Mouse (Mus musculus) heart, adult 8-10 months (tissue): ENCODE data around the gene Gps2. TPM values are rescaled to one million over a fixed set of nuclear protein-coding genes. Genes with fewer than 3 reads are reported as not detected.

Experiments used
- DNase-seq: peaks from one replicate; pipeline ENCODE4 v3.0.0; 2022; ENCODE audit warnings: low spot score
- microRNA-seq: library from miRNA; unstranded; fragments of <30 nt; microRNA quantifications from one replicate; pipeline ENCODE4 v1.2.0, GENCODE M21; 2022
- total RNA-seq, 4 experiments: library from RNA; stranded (reverse); gene quantifications; 2 replicates each; pipeline ENCODE4 v1.2.4; 2022

Gps2 gene
- total RNA-seq, 4 experiments from 2014 or later, result 23.2 to 32.1 (median 27.7) TPM

GRCm38 (mm10) chr11:69964650-69965270, 51.1 kb downstream of the Gps2 start, which contains the start of gene Cldn7:
Cldn7 (plus strand) TSS chr11:69964779.
- DNase-seq, result no peak

- no peak for DNase-seq
These were observed 51.8 kb downstream of the Gps2 start for GRCm38 (mm10) chr11:69965271-69966005.

Small RNA genes lying within 50 kb of the gene (microRNA-seq; reads per million reads assigned to microRNA genes)
- not detected for gene Mir6924

Other genes starting within 250 kb of the Gps2 start
- 1 to 10 TPM; 4.5 to 7.0 (median 6.3) TPM for gene Cd68, start 247.7 kb upstream of the Gps2 start, total RNA-seq
- 100 to 1,000 TPM; 162 to 194 (median 186) TPM for gene Eif4a1, start 241.5 kb upstream of the Gps2 start, total RNA-seq
- gene Senp3, start 231.8 kb upstream of the Gps2 start, total RNA-seq, result 10 to 100 TPM; 27.2 to 40.0 (median 28.7) TPM
- gene Tnfsf13, start 228.1 kb upstream of the Gps2 start, total RNA-seq, result 1 to 10 TPM; 2.6 to 4.3 (median 2.9) TPM
- gene Tnfsf12, start 218.0 kb upstream of the Gps2 start, total RNA-seq, result 10 to 100 TPM; 14.9 to 19.6 (median 17.5) TPM
- gene Tnfsfm13, start 217.8 kb upstream of the Gps2 start, total RNA-seq, result 1 to 10 TPM; 1.4 to 4.2 (median 3.1) TPM
- 10 to 100 TPM; 28.5 to 35.7 (median 32.9) TPM for gene Polr2a, start 155.3 kb upstream of the Gps2 start, total RNA-seq
- not detected for gene Slc35g3, start 151.9 kb upstream of the Gps2 start, total RNA-seq
- 10 to 100 TPM; 43.7 to 52.4 (median 49.3) TPM for gene Zbtb4, start 148.0 kb upstream of the Gps2 start, total RNA-seq
- 1 to 10 TPM; 2.2 to 4.3 (median 3.8) TPM for gene Chrnb1, start 117.9 kb upstream of the Gps2 start, total RNA-seq
- gene Fgf11, start 112.0 kb upstream of the Gps2 start, total RNA-seq, result 1 to 10 TPM; 2.1 to 3.3 (median 2.6) TPM
- gene Tmem102, start 108.3 kb upstream of the Gps2 start, total RNA-seq, result under 1 TPM; 0.14 to 0.57 (median 0.31) TPM
- gene Gm39566, start 98.6 kb upstream of the Gps2 start, total RNA-seq, result not detected
- not detected for gene Spem2, start 95.4 kb upstream of the Gps2 start, total RNA-seq
- not detected for gene Spem1, start 91.7 kb upstream of the Gps2 start, total RNA-seq
- 1 to 10 TPM; 3.1 to 6.9 (median 4.3) TPM for gene Nlgn2, start 76.1 kb upstream of the Gps2 start, total RNA-seq
- gene Tmem256, start 75.4 kb upstream of the Gps2 start, total RNA-seq, result 100 to 1,000 TPM; 193 to 338 (median 283) TPM
- gene Plscr3, start 67.5 kb upstream of the Gps2 start, total RNA-seq, result 10 to 100 TPM; 20.7 to 25.3 (median 21.7) TPM
- gene Tnk1, start 55.2 kb upstream of the Gps2 start, total RNA-seq, result under 1 TPM in 1 of 4 experiments, not detected in 3; 0.23 TPM
- not detected for gene Tmem95, start 35.9 kb upstream of the Gps2 start, total RNA-seq
- gene Kctd11, start 32.5 kb upstream of the Gps2 start, total RNA-seq, result 1 to 10 TPM; 2.0 to 2.6 (median 2.4) TPM
- 1 to 10 TPM in 2 of 4 experiments, under 1 TPM in 2; 0.16 to 1.1 (median 0.83) TPM for gene Acap1, start 18.3 kb upstream of the Gps2 start, total RNA-seq
- gene 2810408A11Rik, start 12.9 kb upstream of the Gps2 start, total RNA-seq, result under 1 TPM; 0.43 to 0.81 (median 0.60) TPM
- 10 to 100 TPM; 38.0 to 50.9 (median 43.4) TPM for gene Neurl4, start 12.8 kb upstream of the Gps2 start, total RNA-seq
- 100 to 1,000 TPM; 410 to 451 (median 437) TPM for gene Eif5a, start 8.1 kb downstream of the Gps2 start, total RNA-seq
- 10 to 100 TPM; 13.8 to 32.7 (median 24.3) TPM for gene Ybx2, start 21.9 kb downstream of the Gps2 start, total RNA-seq
- 100 to 1,000 TPM; 435 to 503 (median 470) TPM for gene Slc2a4, start 34.3 kb downstream of the Gps2 start, total RNA-seq
- 1 to 10 TPM in 1 of 4 experiments, not detected in 3; 1.1 TPM for gene Cldn7, start 50.9 kb downstream of the Gps2 start, total RNA-seq
- 100 to 1,000 TPM; 144 to 172 (median 168) TPM for gene Ctdnep1, start 67.3 kb downstream of the Gps2 start, total RNA-seq
- gene Elp5, start 68.6 kb downstream of the Gps2 start, total RNA-seq, result 10 to 100 TPM; 41.7 to 57.3 (median 48.1) TPM
- gene Gabarap, start 77.3 kb downstream of the Gps2 start, total RNA-seq, result 100 to 1,000 TPM; 287 to 342 (median 325) TPM
- 10 to 100 TPM; 21.0 to 24.9 (median 23.6) TPM for gene Phf23, start 81.9 kb downstream of the Gps2 start, total RNA-seq
- gene Dvl2, start 86.7 kb downstream of the Gps2 start, total RNA-seq, result 1 to 10 TPM; 4.0 to 6.4 (median 5.1) TPM
- gene Acadvl, start 101.5 kb downstream of the Gps2 start, total RNA-seq, result 1,000 to 10,000 TPM; 1,233 to 1,415 (median 1,285) TPM
- 1 to 10 TPM; 3.9 to 6.3 (median 5.2) TPM for gene Dlg4, start 103.1 kb downstream of the Gps2 start, total RNA-seq
- gene Asgr1, start 140.2 kb downstream of the Gps2 start, total RNA-seq, result not detected
- under 1 TPM in 1 of 4 experiments, not detected in 3; 0.34 TPM for gene Asgr2, start 178.8 kb downstream of the Gps2 start, total RNA-seq
- 1 to 10 TPM; 2.6 to 4.5 (median 3.2) TPM for gene Mgl2, start 216.4 kb downstream of the Gps2 start, total RNA-seq
- 1 to 10 TPM; 1.7 to 4.2 (median 3.2) TPM for gene Clec10a, start 242.3 kb downstream of the Gps2 start, total RNA-seq